Mouse (Mus musculus): ENCODE results near the gene Pi4kb. TPM values are rescaled to one million over a fixed set of nuclear protein-coding genes. Genes with fewer than 3 reads are reported as not detected.

The Pi4kb gene
- 39.5 and 57.8 TPM in 2 replicates for polyA plus RNA-seq (2012; rRNA removed; ENCODE audit: low replicate concordance)

DNA sequence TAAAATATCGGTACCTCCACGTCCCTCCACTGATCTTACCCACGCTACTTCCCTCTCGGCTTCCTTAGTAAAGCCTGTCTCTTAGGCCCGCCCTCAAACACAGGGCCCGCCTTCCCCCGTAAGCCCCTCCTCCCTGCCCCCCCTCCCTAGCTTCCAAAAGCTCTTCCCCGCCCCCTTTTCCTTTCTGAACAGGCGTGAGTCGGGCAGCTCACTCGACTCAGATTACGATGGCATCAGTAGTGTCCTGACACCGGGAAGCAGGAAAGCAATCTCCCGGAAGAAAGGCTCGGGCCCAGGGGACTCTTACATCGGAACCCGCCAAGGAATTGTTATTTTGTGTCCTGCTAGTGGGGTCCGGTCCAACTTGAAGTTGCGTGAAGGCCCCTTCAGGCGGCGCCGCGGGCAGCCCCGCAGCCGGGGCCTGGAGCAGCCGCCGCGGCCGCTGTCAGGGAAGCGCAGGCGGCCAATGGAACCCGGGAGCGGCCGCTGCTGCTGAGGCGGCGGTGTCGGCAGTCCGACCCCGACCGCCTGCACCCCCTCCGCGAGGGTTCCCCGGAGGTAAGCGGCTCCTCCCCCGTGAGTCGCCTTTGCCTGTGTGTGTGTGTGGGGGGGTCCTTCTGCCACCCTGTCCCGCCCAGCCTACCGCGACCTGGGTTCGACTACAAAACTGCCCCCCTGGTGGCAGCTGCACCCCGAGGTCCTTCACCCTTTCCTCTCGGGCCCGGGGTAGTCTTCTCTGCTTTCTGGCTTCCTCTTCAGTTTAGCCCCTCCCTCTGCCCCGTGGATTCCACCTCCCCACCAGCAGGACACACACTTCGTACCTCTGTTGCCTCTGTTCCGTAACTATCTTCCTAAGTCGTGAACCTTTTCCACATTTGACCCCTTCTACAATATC lies at the start of gene Pi4kb:
Gene Pi4kb (plus strand): TSS at position 204 of the 895 bp plus-strand sequence.

DNA sequence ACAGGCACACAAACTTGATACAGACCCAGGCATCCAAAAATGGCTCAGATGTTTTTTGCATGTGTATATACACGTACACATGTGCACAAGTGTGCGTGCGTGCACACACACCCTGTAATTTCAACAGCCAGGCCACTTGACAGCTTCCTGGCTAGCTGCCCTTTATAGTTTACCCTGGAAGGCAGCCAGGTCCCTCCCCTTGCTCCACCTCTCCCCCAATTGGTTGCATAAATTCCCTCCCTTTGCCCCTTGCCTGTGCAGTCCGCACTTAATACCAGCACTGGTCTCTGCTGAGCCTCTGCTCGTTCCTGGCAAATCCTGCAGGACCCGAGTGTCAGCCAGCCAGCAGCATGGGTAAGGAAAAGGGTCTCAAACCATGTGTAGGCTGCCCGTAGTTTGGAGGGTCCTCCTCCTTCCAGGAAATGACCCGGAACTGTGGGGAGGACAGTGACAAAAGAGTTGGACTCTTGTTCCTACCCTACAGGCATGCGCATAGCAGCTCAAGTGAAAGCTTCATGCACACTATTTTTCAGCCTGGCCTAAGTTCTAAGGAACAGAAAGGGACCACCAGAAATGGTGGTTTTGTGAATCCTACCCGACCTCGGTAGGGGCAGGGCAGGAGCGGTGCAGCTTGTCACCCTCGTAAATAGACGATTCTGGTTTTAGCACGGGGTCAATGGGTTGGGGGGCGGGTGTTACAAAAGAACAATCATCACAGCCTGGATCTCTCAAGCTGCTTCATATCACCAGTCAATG lies 41.5 kb upstream of the Pi4kb start, which contains the start of gene Selenbp1:
Gene Selenbp1 (plus strand): TSS at position 248 of the 756 bp plus-strand sequence.

GRCm38 (mm10) chr3:94953764-94954616 lies 20.5 kb upstream of the Pi4kb start, which contains the start of gene Rfx5:
Rfx5 (plus strand) TSS chr3:94954075.

DNA sequence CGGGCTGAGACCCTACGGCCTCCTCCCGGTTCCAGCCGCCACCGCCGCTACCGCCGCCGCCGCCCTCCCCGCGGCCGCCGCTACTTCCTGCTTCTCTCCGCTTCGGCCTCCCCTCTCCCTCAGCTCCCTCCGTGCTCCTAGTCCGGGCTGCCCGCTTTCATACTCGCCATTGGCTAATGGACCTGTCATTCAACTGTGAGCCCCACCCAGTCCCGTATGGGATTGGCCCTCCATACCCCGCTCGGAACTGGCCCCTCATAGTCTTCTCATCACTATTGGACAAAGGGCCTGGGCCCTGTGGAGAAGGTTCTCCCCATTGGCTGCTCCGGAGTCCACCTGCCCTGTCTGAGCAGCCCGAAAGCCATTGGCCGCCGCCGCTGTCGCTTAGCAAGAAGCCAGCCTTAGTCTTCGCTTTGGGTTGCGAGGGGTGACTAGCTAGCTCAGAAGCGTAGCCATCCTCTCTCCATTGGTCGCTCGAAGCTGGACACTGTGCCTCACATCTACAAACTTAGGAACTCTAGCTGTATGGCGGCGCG lies 40.9 kb downstream of the Pi4kb start, which contains the start of gene Zfp687:
Gene Zfp687 (minus strand): TSS at position 112 of the 536 bp plus-strand sequence.

DNA sequence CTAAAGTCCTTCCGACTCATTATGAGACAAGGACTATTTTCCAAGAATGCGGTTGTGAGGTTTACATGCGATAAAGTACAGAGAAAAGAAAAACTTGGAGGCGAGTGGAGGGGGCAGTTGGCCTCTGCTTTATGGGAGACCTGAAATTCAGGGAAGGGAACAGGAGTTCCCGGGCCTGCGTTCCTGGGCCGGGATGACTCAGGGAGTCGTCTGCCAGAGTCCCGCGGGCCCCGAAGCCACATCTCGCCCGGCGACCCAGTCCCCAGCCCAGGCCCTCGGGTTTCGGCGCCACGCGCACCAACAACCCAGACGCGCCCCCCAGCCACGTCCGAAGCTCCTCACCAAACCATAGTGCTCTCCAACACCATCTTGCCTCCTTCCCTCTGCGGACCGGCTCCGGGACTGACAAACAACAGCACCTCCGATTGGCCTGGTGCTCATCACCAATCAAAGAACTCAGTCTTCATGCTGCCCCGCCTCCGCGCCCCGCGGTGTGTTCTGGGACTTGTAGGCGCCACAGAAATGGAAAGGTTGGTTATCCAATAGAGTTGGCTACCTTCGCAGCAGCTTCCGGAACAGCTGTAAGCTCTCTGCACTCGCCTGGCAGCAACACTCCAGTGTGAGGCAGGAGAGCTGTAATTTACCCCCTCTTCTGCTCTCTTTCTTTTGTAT lies 67.8 kb downstream of the Pi4kb start, which contains the start of gene Psmd4:
Gene Psmd4 (minus strand): TSS at position 449 of the 672 bp plus-strand sequence.

Other genes with a start within 250 kb of the Pi4kb start
- gene Cgn, start 188.2 kb upstream of the Pi4kb start, polyA plus RNA-seq (2012; rRNA removed; ENCODE audit: low replicate concordance) = 2.9 and 4.5 TPM in 2 replicates
- 26.7 and 26.9 TPM in 2 replicates for gene Pogz, start 137.2 kb upstream of the Pi4kb start, polyA plus RNA-seq (2012; rRNA removed; ENCODE audit: low replicate concordance)
- 192 and 304 TPM in 2 replicates for gene Psmb4, start 87.8 kb upstream of the Pi4kb start, polyA plus RNA-seq (2012; rRNA removed; ENCODE audit: low replicate concordance)
- gene Selenbp1, start 41.7 kb upstream of the Pi4kb start, polyA plus RNA-seq (2012; rRNA removed; ENCODE audit: low replicate concordance) = 96.0 and 144 TPM in 2 replicates
- 15.1 and 25.0 TPM in 2 replicates for gene Rfx5, start 20.7 kb upstream of the Pi4kb start, polyA plus RNA-seq (2012; rRNA removed; ENCODE audit: low replicate concordance)
- gene Zfp687, start 40.7 kb downstream of the Pi4kb start, polyA plus RNA-seq (2012; rRNA removed; ENCODE audit: low replicate concordance) = 21.6 and 25.1 TPM in 2 replicates
- gene Psmd4, start 67.9 kb downstream of the Pi4kb start, polyA plus RNA-seq (2012; rRNA removed; ENCODE audit: low replicate concordance) = 120 and 164 TPM in 2 replicates
- gene Pip5k1a, start 132.2 kb downstream of the Pi4kb start, polyA plus RNA-seq (2012; rRNA removed; ENCODE audit: low replicate concordance) = 16.6 and 31.0 TPM in 2 replicates
- 59.2 and 69.5 TPM in 2 replicates for gene Vps72, start 136.3 kb downstream of the Pi4kb start, polyA plus RNA-seq (2012; rRNA removed; ENCODE audit: low replicate concordance)
- gene Tmod4, start 149.7 kb downstream of the Pi4kb start, polyA plus RNA-seq (2012; rRNA removed; ENCODE audit: low replicate concordance) = 0.29 and 95.0 TPM in 2 replicates
- gene Scnm1, start 159.3 kb downstream of the Pi4kb start, polyA plus RNA-seq (2012; rRNA removed; ENCODE audit: low replicate concordance) = 33.2 and 59.5 TPM in 2 replicates
- 5.5 and 9.7 TPM in 2 replicates for gene Lysmd1, start 159.4 kb downstream of the Pi4kb start, polyA plus RNA-seq (2012; rRNA removed; ENCODE audit: low replicate concordance)
- gene Tnfaip8l2, start 167.6 kb downstream of the Pi4kb start, polyA plus RNA-seq (2012; rRNA removed; ENCODE audit: low replicate concordance) = 44.7 and 78.5 TPM in 2 replicates
- gene Sema6c, start 185.7 kb downstream of the Pi4kb start, polyA plus RNA-seq (2012; rRNA removed; ENCODE audit: low replicate concordance) = 36.1 and 54.1 TPM in 2 replicates
- gene Gabpb2, start 243.2 kb downstream of the Pi4kb start, polyA plus RNA-seq (2012; rRNA removed; ENCODE audit: low replicate concordance) = 10.1 and 18.0 TPM in 2 replicates